Comparison of ENCODE assay signal across 19 mouse cellular contexts in the genomic region with DNA sequence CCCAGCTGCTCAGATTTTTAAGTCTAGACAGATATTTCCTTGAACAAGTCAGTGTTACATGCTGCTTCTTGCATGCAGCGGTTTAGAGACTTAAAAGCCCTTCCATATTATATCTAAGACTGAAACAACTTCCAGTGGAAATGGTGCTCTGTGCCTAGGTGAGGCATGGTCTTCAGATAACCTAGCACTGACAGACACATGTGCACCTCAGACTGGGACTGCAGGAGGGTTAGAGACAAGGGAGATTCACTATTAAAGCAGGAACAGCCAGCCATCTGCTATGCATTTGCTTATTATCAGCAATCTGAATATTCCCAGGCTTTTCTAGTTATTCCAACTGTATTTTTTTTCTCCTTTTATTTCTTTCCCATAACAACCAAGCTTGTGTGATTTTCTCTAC.
DNase-seq lines count a peak whose midpoint lies in the region; ATAC-seq and TF ChIP-seq lines count a peak whose summit lies in the region.
"Had no signal": no experiment of that assay in that cellular context is flagged by ENCODE, and none has a peak within 500 bp of the region (broad histone marks: within the 10 kb centered on the region; RNA-seq: fewer than 3 reads in every experiment).

No protein-coding gene starts in this region.

- TF ChIP-seq CTCF in left cerebral cortex, adult 2 months (IDR thresholded peaks at IDR 0.05), result no peak
- TF ChIP-seq CTCF in lung, postnatal 0 days (IDR thresholded peaks at IDR 0.05), result no peak

- intact Hi-C loops in left cerebral cortex, adult 2 months (cut with DNase I), result no loop called here
- intact Hi-C loops in left cerebral cortex, postnatal 25 days (cut with DNase I), result no loop called here

- H3K4me1 ChIP-seq in hindbrain, embryonic 11.5 days (replicated peaks; ENCODE audit: control insufficient read depth, insufficient read depth, low read length), result no peaks in the 10 kb centered on the region
- H3K4me1 ChIP-seq in midbrain, embryonic 12.5 days, result peaks cover 47% of the 10 kb centered on the region
- H3K4me1 ChIP-seq in neural tube, embryonic 15.5 days, result peaks cover 19% of the 10 kb centered on the region
- H3K4me1 ChIP-seq in lung, postnatal 0 days (ENCODE audit: insufficient read depth, low read depth, low read length), result no peaks in the 10 kb centered on the region
- H3K4me1 ChIP-seq: heart, embryonic 12.5 days; limb, embryonic 13.5 days had no signal

- H3K36me3 ChIP-seq in hindbrain, embryonic 11.5 days (ENCODE audit: control insufficient read depth, insufficient read depth, low read length), result no peaks in the 10 kb centered on the region
- no peaks in the 10 kb centered on the region for H3K36me3 ChIP-seq in midbrain, embryonic 12.5 days
- H3K36me3 ChIP-seq in neural tube, embryonic 15.5 days, result no peaks in the 10 kb centered on the region
- no peaks in the 10 kb centered on the region for H3K36me3 ChIP-seq in lung, postnatal 0 days (ENCODE audit: insufficient read depth, low read length)
- H3K36me3 ChIP-seq: heart, embryonic 12.5 days; limb, embryonic 13.5 days had no signal

- ATAC-seq in hindbrain, embryonic 11.5 days (ENCODE audit: low FRiP score), result peak; percentile 36; the same call in 1 of the 2 replicates
- 0 out of 2 replicates have a peak, but pooled peaks have one; percentile 39 for ATAC-seq in midbrain, embryonic 12.5 days (ENCODE audit: low FRiP score, low read depth)
- no peak for ATAC-seq in neural tube, embryonic 15.5 days (ENCODE audit: low FRiP score)
- ATAC-seq in lung, postnatal 0 days, result no peak
- ATAC-seq: intestine, embryonic 16.5 days had no signal

- no peaks in the 10 kb centered on the region for H3K27me3 ChIP-seq in hindbrain, embryonic 11.5 days (ENCODE audit: control insufficient read depth, insufficient read depth, low read length)
- no peaks in the 10 kb centered on the region for H3K27me3 ChIP-seq in midbrain, embryonic 12.5 days
- H3K27me3 ChIP-seq in neural tube, embryonic 15.5 days (replicated peaks), result no peaks in the 10 kb centered on the region
- H3K27me3 ChIP-seq in lung, postnatal 0 days (replicated peaks; ENCODE audit: insufficient read depth, low read length), result no peaks in the 10 kb centered on the region
- H3K27me3 ChIP-seq: heart, embryonic 12.5 days; limb, embryonic 13.5 days had no signal

- no peak overlapping the region for H3K9ac ChIP-seq in hindbrain, embryonic 11.5 days (ENCODE audit: low read depth, low read length)
- H3K9ac ChIP-seq in midbrain, embryonic 12.5 days (replicated peaks), result no peak overlapping the region
- no peak overlapping the region for H3K9ac ChIP-seq in neural tube, embryonic 15.5 days (replicated peaks)
- no peak overlapping the region for H3K9ac ChIP-seq in lung, postnatal 0 days (replicated peaks; ENCODE audit: low read depth)
- H3K9ac ChIP-seq: heart, embryonic 12.5 days; limb, embryonic 13.5 days; liver, embryonic 14.5 days had no signal

- no peak for TF ChIP-seq EP300 in lung, postnatal 0 days (IDR thresholded peaks at IDR 0.05)

- no peaks in the 10 kb centered on the region for H3K9me3 ChIP-seq in hindbrain, embryonic 11.5 days (ENCODE audit: control insufficient read depth, low read length)
- no peaks in the 10 kb centered on the region for H3K9me3 ChIP-seq in midbrain, embryonic 12.5 days
- no peaks in the 10 kb centered on the region for H3K9me3 ChIP-seq in neural tube, embryonic 15.5 days (replicated peaks)
- H3K9me3 ChIP-seq in lung, postnatal 0 days (ENCODE audit: low read length), result no peaks in the 10 kb centered on the region
- H3K9me3 ChIP-seq: heart, embryonic 12.5 days; limb, embryonic 13.5 days had no signal

- H3K27ac ChIP-seq in left cerebral cortex, adult 2 months, result peak overlapping the region; percentile 24; the same call in 1 of the 2 replicates
- peak overlapping the region; percentile 70 for H3K27ac ChIP-seq in hindbrain, embryonic 11.5 days (ENCODE audit: low read depth, low read length)
- peak overlapping the region; percentile 93 for H3K27ac ChIP-seq in midbrain, embryonic 12.5 days (replicated peaks)
- 0 out of 2 replicates have a peak overlapping the region, but pooled peaks have one; percentile 51 for H3K27ac ChIP-seq in neural tube, embryonic 15.5 days (replicated peaks)
- H3K27ac ChIP-seq in lung, postnatal 0 days (ENCODE audit: low read length), result no peak overlapping the region
- H3K27ac ChIP-seq: kidney, postnatal 0 days; limb, embryonic 13.5 days; liver, embryonic 14.5 days had no signal

- 83% methylated on average over 1 of the region's 1 CpGs for WGBS in hindbrain, embryonic 11.5 days
- WGBS in midbrain, embryonic 12.5 days, result 76% methylated on average over 1 of the region's 1 CpGs
- 74% methylated on average over 1 of the region's 1 CpGs for WGBS in neural tube, embryonic 15.5 days
- 91% methylated on average over 1 of the region's 1 CpGs for WGBS in lung, postnatal 0 days

- no peak overlapping the region for H3K4me3 ChIP-seq in left cerebral cortex, adult 2 months
- H3K4me3 ChIP-seq in hindbrain, embryonic 11.5 days (ENCODE audit: low read depth, low read length), result no peak overlapping the region
- H3K4me3 ChIP-seq in midbrain, embryonic 12.5 days, result no peak overlapping the region
- no peak overlapping the region for H3K4me3 ChIP-seq in neural tube, embryonic 15.5 days (replicated peaks)
- H3K4me3 ChIP-seq in lung, postnatal 0 days (ENCODE audit: low read depth, low read length), result no peak overlapping the region
- H3K4me3 ChIP-seq: erythroblast, embryonic 14.5 days; heart, embryonic 12.5 days; limb, embryonic 13.5 days had no signal

- H3K4me2 ChIP-seq in hindbrain, embryonic 11.5 days (replicated peaks; ENCODE audit: low read depth, low read length), result no peak overlapping the region
- H3K4me2 ChIP-seq in midbrain, embryonic 12.5 days (replicated peaks), result 0 out of 2 replicates have a peak overlapping the region, but pooled peaks have one; percentile 2
- no peak overlapping the region for H3K4me2 ChIP-seq in neural tube, embryonic 15.5 days
- H3K4me2 ChIP-seq in lung, postnatal 0 days (replicated peaks; ENCODE audit: low read depth, low read length), result no peak overlapping the region
- H3K4me2 ChIP-seq: heart, embryonic 12.5 days; limb, embryonic 13.5 days had no signal

- no peak for DNase-seq in left cerebral cortex, adult 2 months (ENCODE audit: extremely low spot score in 1 of 2, low spot score in 2 of 2)
- DNase-seq in left cerebral cortex, postnatal 25 days (ENCODE audit: low spot score in 2 of 2), result no peak
- no peak for DNase-seq in hindbrain, embryonic 11.5 days (ENCODE audit: low spot score)
- no peak for DNase-seq in lung, postnatal 0 days (ENCODE audit: low spot score)
- DNase-seq in embryo, embryonic 10.5 days (ENCODE audit: low spot score), result no peak
- no peak for DNase-seq in c-Kit-positive CD71-positive TER-119-positive erythroid progenitor cells, embryonic 14.5 days (ENCODE audit: low spot score)
- DNase-seq: cerebellum, adult 11 months; cerebellum, postnatal 36 days; lung, postnatal 10 days; right cerebral cortex, adult 18-20 months; thymus, postnatal 4 days had no signal

Comparison
In these comparisons a context has a peak if more than half of its experiments do, and no peak if none do; other contexts are left out.
1. ATAC-seq: peak in hindbrain, embryonic 11.5 days (single experiment) and midbrain, embryonic 12.5 days (single experiment); none in neural tube, embryonic 15.5 days (single experiment) and lung, postnatal 0 days (single experiment).